Mouse (Mus musculus) sigmoid colon, adult 10 weeks (tissue): ENCODE measurements around the gene Rap1gds1. TPM values are rescaled to one million over a fixed set of nuclear protein-coding genes. Genes with fewer than 3 reads are reported as not detected.

Experiments
- polyA plus RNA-seq: library from polyadenylated mRNA; stranded (reverse); fragments of 350-450 nt; fragmentation: Illumina TruSeq; extraction: RNeasy Lipid Tissue Mini Kit (QIAGEN cat#74804); gene quantifications from one replicate; pipeline ENCODE4 v1.2.3, GENCODE M21; 2014; ENCODE audit warnings: low read depth, low replicate concordance

Rap1gds1 gene
- 66.4 TPM for polyA plus RNA-seq

GRCm38 (mm10) chr3:139074484-139075211, at the start of gene Rap1gds1:
Rap1gds1 (minus strand) TSS chr3:139075201.

Other genes starting within 250 kb of the Rap1gds1 start
- not detected for gene Stpg2, start 130.5 kb upstream of the Rap1gds1 start, polyA plus RNA-seq